Comparison of ENCODE assay signal across 8 mouse cellular contexts in the genomic region with DNA sequence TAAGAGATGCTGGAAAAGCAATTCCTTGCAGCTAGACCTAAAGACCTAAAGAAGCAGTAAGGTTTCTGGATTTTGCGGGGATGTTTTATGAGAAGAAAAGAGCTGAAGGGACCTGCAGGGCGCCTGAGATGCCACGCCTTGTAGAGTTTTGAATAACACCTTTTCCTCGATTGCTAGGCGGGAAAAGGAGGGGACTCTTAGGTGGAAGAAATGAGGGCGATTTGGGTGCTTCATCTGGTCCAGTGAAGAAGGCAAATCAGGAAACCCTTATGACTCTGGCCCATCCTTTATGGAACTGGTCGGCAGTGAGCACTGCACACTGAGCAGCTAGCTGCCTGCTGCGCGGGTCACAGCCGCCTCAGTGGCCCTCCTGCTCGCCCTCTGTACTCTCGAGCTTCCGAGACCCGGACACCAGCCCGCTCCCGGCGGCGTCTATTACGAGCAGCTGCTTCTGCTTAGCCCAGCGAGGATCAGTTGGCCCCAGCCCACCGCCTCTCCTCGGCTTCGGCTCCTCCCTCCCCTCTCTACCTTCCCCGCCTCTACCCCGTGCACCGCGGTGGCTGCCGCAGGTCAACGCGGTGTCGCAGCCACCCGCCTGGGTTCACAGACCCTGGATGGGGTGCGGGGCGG.
DNase-seq lines count a peak whose midpoint lies in the region; ATAC-seq and TF ChIP-seq lines count a peak whose summit lies in the region.

No protein-coding gene starts in this region.

- TF ChIP-seq CTCF in kidney, adult 2 months (conservative IDR thresholded peaks at IDR 0.05; ENCODE audit: insufficient read depth, insufficient read length, low read depth, low read length), result no peak
- TF ChIP-seq CTCF in stomach, postnatal 0 days (IDR thresholded peaks at IDR 0.05; ENCODE audit: low read depth), result no peak

- peak overlapping the region; percentile 17; the same call in 1 of the 2 replicates for H3K4me3 ChIP-seq in kidney, adult 2 months (ENCODE audit: insufficient read depth, low read depth, low read length)
- peak overlapping the region; percentile 44 for H3K4me3 ChIP-seq in forebrain, embryonic 13.5 days
- H3K4me3 ChIP-seq in intestine, embryonic 15.5 days (replicated peaks), result peak overlapping the region; percentile 43
- peak overlapping the region; percentile 37 for H3K4me3 ChIP-seq in stomach, postnatal 0 days (ENCODE audit: low read depth, low read length)

- peak overlapping the region; percentile 79 for H3K4me2 ChIP-seq in forebrain, embryonic 13.5 days
- peak overlapping the region; percentile 87 for H3K4me2 ChIP-seq in intestine, embryonic 15.5 days (replicated peaks)
- peak overlapping the region; percentile 60 for H3K4me2 ChIP-seq in stomach, postnatal 0 days (replicated peaks; ENCODE audit: low read depth)

- DNase-seq in kidney, adult 2 months, result no peak
- no peak for DNase-seq in kidney, adult 11 months
- peak; percentile 81 for DNase-seq in ZHBTc4 (ENCODE audit: low read depth, low spot score)
- DNase-seq in lung, postnatal 10 days, result peak; percentile 5
- peak; percentile 30 for DNase-seq in stomach, postnatal 0 days (ENCODE audit: low spot score)
- no peak for DNase-seq in ovary, postnatal 14 days (ENCODE audit: low spot score)

- no peaks in the 10 kb centered on the region for H3K9me3 ChIP-seq in forebrain, embryonic 13.5 days (replicated peaks)
- H3K9me3 ChIP-seq in intestine, embryonic 15.5 days, result no peaks in the 10 kb centered on the region
- no peaks in the 10 kb centered on the region for H3K9me3 ChIP-seq in stomach, postnatal 0 days (ENCODE audit: control insufficient read depth, low read length)

- WGBS in kidney, adult 2 months, result 3% methylated on average over 33 of the region's 34 CpGs
- WGBS in forebrain, embryonic 13.5 days, result under 1% methylated on average over 33 of the region's 34 CpGs
- WGBS in intestine, embryonic 15.5 days, result under 1% methylated on average over 34 of the region's 34 CpGs
- WGBS in stomach, postnatal 0 days, result 2% methylated on average over 31 of the region's 34 CpGs

- no peak for TF ChIP-seq POLR2A in kidney, adult 2 months (IDR thresholded peaks at IDR 0.05; ENCODE audit: low read depth, low read length)

- peak; percentile 93 for ATAC-seq in forebrain, embryonic 13.5 days
- ATAC-seq in intestine, embryonic 15.5 days, result peak; percentile 84
- ATAC-seq in stomach, postnatal 0 days (ENCODE audit: low FRiP score, low TSS enrichment), result 0 out of 2 replicates have a peak, but pooled peaks have one; percentile 29

- no peak overlapping the region for H3K27ac ChIP-seq in kidney, adult 2 months (ENCODE audit: insufficient read depth, low read depth, low read length)
- H3K27ac ChIP-seq in forebrain, embryonic 13.5 days, result no peak overlapping the region
- H3K27ac ChIP-seq in intestine, embryonic 15.5 days, result no peak overlapping the region
- no peak overlapping the region for H3K27ac ChIP-seq in stomach, postnatal 0 days (replicated peaks)

- no peaks in the 10 kb centered on the region for H3K36me3 ChIP-seq in kidney, adult 2 months (ENCODE audit: control insufficient read depth, insufficient read depth, low read length)
- H3K36me3 ChIP-seq in forebrain, embryonic 13.5 days (ENCODE audit: poor library complexity, severe bottlenecking), result no peaks in the 10 kb centered on the region
- H3K36me3 ChIP-seq in intestine, embryonic 15.5 days, result no peaks in the 10 kb centered on the region
- H3K36me3 ChIP-seq in stomach, postnatal 0 days (ENCODE audit: control insufficient read depth, insufficient read depth, low read length), result no peaks in the 10 kb centered on the region

- no peaks in the 10 kb centered on the region for H3K4me1 ChIP-seq in kidney, adult 2 months (ENCODE audit: control insufficient read depth, insufficient read depth, low read length)
- H3K4me1 ChIP-seq in forebrain, embryonic 13.5 days, result peaks cover 21% of the 10 kb centered on the region
- peaks cover 13% of the 10 kb centered on the region for H3K4me1 ChIP-seq in intestine, embryonic 15.5 days (replicated peaks)
- peaks cover 6% of the 10 kb centered on the region; the same call in 1 of the 2 replicates for H3K4me1 ChIP-seq in stomach, postnatal 0 days (replicated peaks; ENCODE audit: control insufficient read depth, insufficient read depth)

- TF ChIP-seq EP300 in stomach, postnatal 0 days (optimal IDR thresholded peaks at IDR 0.05), result no peak

- H3K9ac ChIP-seq in forebrain, embryonic 13.5 days, result peak overlapping the region; percentile 26
- H3K9ac ChIP-seq in intestine, embryonic 15.5 days, result no peak overlapping the region
- H3K9ac ChIP-seq in stomach, postnatal 0 days (ENCODE audit: low read length), result no peak overlapping the region

- H3K27me3 ChIP-seq in kidney, adult 2 months (replicated peaks; ENCODE audit: control insufficient read depth, insufficient read depth, low read length), result peaks cover 10% of the 10 kb centered on the region
- H3K27me3 ChIP-seq in forebrain, embryonic 13.5 days, result peaks cover 76% of the 10 kb centered on the region
- peaks cover 30% of the 10 kb centered on the region for H3K27me3 ChIP-seq in intestine, embryonic 15.5 days (replicated peaks)
- peaks cover 15% of the 10 kb centered on the region for H3K27me3 ChIP-seq in stomach, postnatal 0 days (ENCODE audit: control insufficient read depth, insufficient read depth, low read length)

Comparison
In these comparisons a context has a peak if more than half of its experiments do, and no peak if none do; other contexts are left out.
1. DNase-seq: peak in ZHBTc4 (single experiment), lung, postnatal 10 days (single experiment) and stomach, postnatal 0 days (single experiment); none in kidney, adult 2 months (single experiment), kidney, adult 11 months (single experiment) and ovary, postnatal 14 days (single experiment).
2. ATAC-seq: peak in every context shown above with its lines; median percentile 93 in forebrain, embryonic 13.5 days; 84 in intestine, embryonic 15.5 days; 29 in stomach, postnatal 0 days.
3. Peak in every context shown above with its lines, with median percentiles within 50 percentile points of each other: H3K4me3 ChIP-seq and H3K4me2 ChIP-seq.